In genomic region chr10:109919515-109919914, GRCm38 (mm10) we compare ENCODE assay signal across 17 mouse cellular contexts.
A peak's percentile ranks its signal among the peaks of the same experiment; 100 is the strongest.
DNase-seq lines count a peak whose midpoint lies in the region; ATAC-seq lines count a peak whose summit lies in the region.
"Had no signal": no experiment of that assay in that cellular context is flagged by ENCODE, and none has a peak within 500 bp of the region (broad histone marks: within the 10 kb centered on the region; RNA-seq: fewer than 3 reads in every experiment).

No protein-coding gene starts in this region.

- H3K4me2 ChIP-seq in kidney, embryonic 15.5 days = no peak overlapping the region
- H3K4me2 ChIP-seq in midbrain, embryonic 15.5 days = no peak overlapping the region
- H3K4me2 ChIP-seq: embryonic facial prominence, embryonic 15.5 days; liver, embryonic 13.5 days; neural tube, embryonic 15.5 days had no signal

- no peak overlapping the region for H3K9ac ChIP-seq in kidney, embryonic 15.5 days
- H3K9ac ChIP-seq in midbrain, embryonic 15.5 days = no peak overlapping the region
- H3K9ac ChIP-seq: embryonic facial prominence, embryonic 15.5 days; liver, embryonic 13.5 days; neural tube, embryonic 15.5 days had no signal

- 55% methylated on average over 1 of the region's 1 CpGs for WGBS in kidney, embryonic 15.5 days
- WGBS in midbrain, embryonic 15.5 days = 53% methylated on average over 1 of the region's 1 CpGs

- no peaks in the 10 kb centered on the region for H3K36me3 ChIP-seq in kidney, embryonic 15.5 days
- no peaks in the 10 kb centered on the region for H3K36me3 ChIP-seq in midbrain, embryonic 15.5 days (replicated peaks)
- H3K36me3 ChIP-seq: embryonic facial prominence, embryonic 15.5 days; liver, embryonic 13.5 days; midbrain, embryonic 10.5 days; neural tube, embryonic 15.5 days had no signal

- H3K4me3 ChIP-seq in kidney, embryonic 15.5 days (replicated peaks) = no peak overlapping the region
- H3K4me3 ChIP-seq in midbrain, embryonic 15.5 days = no peak overlapping the region
- H3K4me3 ChIP-seq: embryonic facial prominence, embryonic 15.5 days; liver, embryonic 13.5 days; midbrain, embryonic 10.5 days; neural tube, embryonic 15.5 days had no signal

- H3K4me1 ChIP-seq in kidney, embryonic 15.5 days = peaks cover 4% of the 10 kb centered on the region
- peaks cover 8% of the 10 kb centered on the region for H3K4me1 ChIP-seq in midbrain, embryonic 15.5 days
- H3K4me1 ChIP-seq: liver, embryonic 13.5 days had no signal

- ATAC-seq in kidney, embryonic 15.5 days (replicated peaks; ENCODE audit: low FRiP score) = no peak
- ATAC-seq in midbrain, embryonic 15.5 days (replicated peaks) = no peak
- ATAC-seq: hindbrain, embryonic 16.5 days had no signal

- DNase-seq in adrenal gland, postnatal 10 days = peak; percentile 42
- DNase-seq in adrenal gland, adult 8-10 months = no peak
- DNase-seq in kidney, postnatal 10 days = peak; percentile 44
- peak; percentile 11 for DNase-seq in urinary bladder, postnatal 14 days (ENCODE audit: low spot score)
- no peak for DNase-seq in urinary bladder, postnatal 25 days (ENCODE audit: low spot score)
- no peak for DNase-seq in urinary bladder, postnatal 36 days (ENCODE audit: low spot score in 2 of 2)
- DNase-seq: B cell, adult 2 months; cerebellum, adult 18-20 months; layer of hippocampus, postnatal 36 days; liver, embryonic 13.5 days; thymus, postnatal 25 days had no signal

- no peak overlapping the region for H3K27ac ChIP-seq in kidney, embryonic 15.5 days
- no peak overlapping the region for H3K27ac ChIP-seq in midbrain, embryonic 15.5 days
- H3K27ac ChIP-seq: embryonic facial prominence, embryonic 15.5 days; liver, embryonic 13.5 days; midbrain, embryonic 10.5 days; neural tube, embryonic 15.5 days had no signal

- H3K27me3 ChIP-seq in kidney, embryonic 15.5 days = no peaks in the 10 kb centered on the region
- H3K27me3 ChIP-seq in midbrain, embryonic 15.5 days (replicated peaks) = no peaks in the 10 kb centered on the region
- H3K27me3 ChIP-seq: embryonic facial prominence, embryonic 15.5 days; liver, embryonic 13.5 days; neural tube, embryonic 15.5 days had no signal

- H3K9me3 ChIP-seq in kidney, embryonic 15.5 days (replicated peaks) = no peaks in the 10 kb centered on the region
- no peaks in the 10 kb centered on the region for H3K9me3 ChIP-seq in midbrain, embryonic 15.5 days
- H3K9me3 ChIP-seq: embryonic facial prominence, embryonic 15.5 days; liver, embryonic 13.5 days; midbrain, embryonic 10.5 days; neural tube, embryonic 15.5 days had no signal

Comparison
In these comparisons a context has a peak if more than half of its experiments do, and no peak if none do; other contexts are left out.
1. DNase-seq: peak in adrenal gland, postnatal 10 days (single experiment), kidney, postnatal 10 days (single experiment) and urinary bladder, postnatal 14 days (single experiment); none in adrenal gland, adult 8-10 months (single experiment), urinary bladder, postnatal 25 days (single experiment) and urinary bladder, postnatal 36 days (0 of 2).